Mouse (Mus musculus) subcutaneous adipose tissue, adult 2 months (tissue): ENCODE results near the gene Tbk1. TPM values are rescaled to one million over a fixed set of nuclear protein-coding genes. Genes with fewer than 3 reads are reported as not detected.

Experiments
- polyA plus RNA-seq: library from polyadenylated mRNA; depleted of rRNA; stranded (reverse); fragments of >200 nt; gene quantifications from 2 replicates; pipeline ENCODE4 v1.2.3, GENCODE M21; 2012; ENCODE audit warnings: low replicate concordance; rRNA removed

Tbk1 gene
- polyA plus RNA-seq, result 12.6 and 16.3 TPM in 2 replicates

GRCm38 (mm10) chr10:121586675-121587370, at the start of gene Tbk1:
Tbk1 (minus strand) TSS chr10:121586787.

GRCm38 (mm10) chr10:121626186-121626882, 39.7 kb upstream of the Tbk1 start, which contains the start of gene Xpot:
Xpot (minus strand) TSS chr10:121626332.

Other genes starting within 250 kb of the Tbk1 start
- gene Tbc1d30, start 235.5 kb downstream of the Tbk1 start, polyA plus RNA-seq, result 0.52 and 2.2 TPM in 2 replicates
- gene Gns, start 221.7 kb downstream of the Tbk1 start, polyA plus RNA-seq, result 92.8 and 133 TPM in 2 replicates
- 59.0 TPM in 2 replicates for gene Rassf3, start 110.4 kb downstream of the Tbk1 start, polyA plus RNA-seq
- gene Xpot, start 39.5 kb upstream of the Tbk1 start, polyA plus RNA-seq, result 77.6 and 129 TPM in 2 replicates
- 0.10 and 0.13 TPM in 2 replicates for gene D930020B18Rik, start 54.8 kb upstream of the Tbk1 start, polyA plus RNA-seq
- gene BC048403, start 153.2 kb upstream of the Tbk1 start, polyA plus RNA-seq, result 6.7 and 8.5 TPM in 2 replicates